Mouse (Mus musculus) kidney, postnatal 0 days (tissue): ENCODE measurements around the gene Rnf11. TPM values are rescaled to one million over a fixed set of nuclear protein-coding genes. Genes with fewer than 3 reads are reported as not detected.

Source experiments
- ATAC-seq: fragments of 200-750 bp; cut with Nextera tagmentation; replicated peaks from 2 replicates; pipeline ENCODE4 v1.8.0; 2017; ENCODE audit warnings: low read depth, moderate number of reproducible peaks, moderate TSS enrichment, moderate library complexity; ENCODE audit not compliant: low FRiP score
- DNase-seq: peaks from one replicate; pipeline ENCODE4 v3.0.0-alpha.2; 2016; ENCODE audit warnings: low spot score
- H3K27ac ChIP-seq: fragments of 300-500 bp; sonication (generic); 2 replicates; pipeline ENCODE4 v1.5.1; 2014; ENCODE audit warnings: mild to moderate bottlenecking
- H3K27me3 ChIP-seq: fragments of 300-500 bp; sonication (generic); 2 replicates; pipeline ENCODE4 v1.6.1; 2014; ENCODE audit warnings: low read length, mixed read lengths; ENCODE audit not compliant: insufficient read depth
- H3K36me3 ChIP-seq: fragments of 300-500 bp; sonication (generic); 2 replicates; pipeline ENCODE4 v1.6.1; 2014; ENCODE audit warnings: low read length, mixed read lengths; ENCODE audit not compliant: insufficient read depth
- H3K4me1 ChIP-seq: fragments of 300-500 bp; sonication (generic); replicated peaks from 2 replicates; pipeline ENCODE4 v1.6.1; 2014; ENCODE audit warnings: antibody characterized with exemption, low read length, mixed read lengths; ENCODE audit not compliant: insufficient read depth
- H3K4me2 ChIP-seq: fragments of 300-500 bp; sonication (generic); 2 replicates; pipeline ENCODE4 v1.6.1; 2014; ENCODE audit warnings: mild to moderate bottlenecking, low read length, moderate library complexity, mixed read lengths
- H3K4me3 ChIP-seq: fragments of 300-500 bp; sonication (generic); replicated peaks from 2 replicates; pipeline ENCODE4 v1.5.1; 2014; ENCODE audit warnings: low read depth, low read length
- H3K9ac ChIP-seq: fragments of 300-500 bp; sonication (generic); 2 replicates; pipeline ENCODE4 v1.6.1; 2014; ENCODE audit warnings: low read depth, low read length
- H3K9me3 ChIP-seq: fragments of 300-500 bp; sonication (generic); replicated peaks from 2 replicates; pipeline ENCODE4 v1.6.1; 2016; ENCODE audit warnings: low read length, inconsistent platforms, mixed read lengths
- CTCF ChIP-seq: IDR thresholded peaks from 2 replicates; pipeline ENCODE4 v1.5.1; 2016; ENCODE audit warnings: antibody characterized with exemption, low read depth, mild to moderate bottlenecking, moderate library complexity
- WGBS: fragments of 180-500 bp; shearing (Covaris S2); extraction: QIAGEN DNeasy Blood & Tissue Kit; methylation state at CpG from one replicate; pipeline ENCODE4 v1.1.7; 2014; 5-methylcytosine and 5-hydroxymethylcytosine counted together
- polyA plus RNA-seq: library from polyadenylated mRNA; unstranded; fragments of >200 nt; fragmentation: Nextera tagmentation; extraction: Ambion mirVana; gene quantifications from 2 replicates; pipeline ENCODE4 v1.2.1, GENCODE M21; 2015

Rnf11 gene
- polyA plus RNA-seq, 1 experiment from 2014 or later = 57.5 TPM

DNA sequence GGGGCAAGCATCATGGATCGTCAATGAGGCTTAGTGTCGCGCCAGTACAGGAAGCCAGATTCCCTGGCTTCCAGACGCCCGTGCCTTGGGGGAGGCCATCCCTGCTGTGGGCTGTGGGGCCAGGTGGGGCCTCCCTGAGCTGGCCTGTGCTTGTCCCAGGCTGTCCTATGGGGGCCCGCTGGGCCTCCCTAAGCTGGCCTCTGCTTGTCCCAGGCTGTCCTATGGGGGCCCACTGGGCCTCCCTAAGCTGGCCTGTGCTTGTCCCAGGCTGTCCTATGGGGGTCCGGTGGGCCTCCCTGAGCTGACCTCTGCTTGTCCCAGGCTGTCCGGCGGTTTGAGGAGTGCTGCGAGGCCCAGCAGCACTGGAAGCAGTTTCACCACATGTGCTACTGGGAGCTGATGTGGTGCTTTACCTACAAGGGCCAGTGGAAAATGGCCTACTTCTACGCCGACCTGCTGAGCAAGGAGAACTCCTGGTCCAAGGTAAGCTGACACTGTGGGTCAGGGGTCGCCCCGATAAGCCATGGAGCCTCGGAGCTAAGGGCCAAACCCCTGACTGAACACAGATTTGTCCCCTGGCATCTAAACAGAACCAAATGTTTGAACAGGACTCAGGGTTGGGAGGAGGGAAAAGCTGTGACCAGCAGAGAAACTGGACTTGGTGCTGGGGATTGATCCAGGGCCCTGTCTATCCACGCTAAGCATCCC lies 51.7 kb downstream of the Rnf11 start:
- no peak overlapping the region for H3K27ac ChIP-seq
- H3K4me3 ChIP-seq = no peak overlapping the region
- no peak overlapping the region for H3K4me2 ChIP-seq
- no peaks in the 10 kb centered on the region for H3K4me1 ChIP-seq
- no peaks in the 10 kb centered on the region for H3K36me3 ChIP-seq
- WGBS = 70% methylated on average over 16 of the region's 16 CpGs
- H3K27me3 ChIP-seq = no peaks in the 10 kb centered on the region
- no peak overlapping the region for H3K9ac ChIP-seq
- DNase-seq (no peak), ATAC-seq (no peak)
- TF ChIP-seq CTCF = no peak
- no peaks in the 10 kb centered on the region for H3K9me3 ChIP-seq

GRCm38 (mm10) chr4:109430854-109431253 lies 53.7 kb downstream of the Rnf11 start:
- WGBS = 41% methylated on average over 13 of the region's 13 CpGs
- Histone ChIP-seq H3K27ac (no peak overlapping the region), H3K36me3 (no peaks in the 10 kb centered on the region), H3K4me1 (no peaks in the 10 kb centered on the region), H3K4me3 (no peak overlapping the region), H3K4me2 (no peak overlapping the region), H3K27me3 (no peaks in the 10 kb centered on the region), H3K9ac (no peak overlapping the region), H3K9me3 (no peaks in the 10 kb centered on the region)
- DNase-seq (peak; percentile 52), ATAC-seq (peak; percentile 47; the same call in 1 of the 2 replicates)
- peak; percentile 80 for TF ChIP-seq CTCF

- no peaks in the 10 kb centered on the region for H3K4me1 ChIP-seq
- H3K9me3 ChIP-seq = no peaks in the 10 kb centered on the region
- 90% methylated on average over 7 of the region's 7 CpGs for WGBS
- no peak overlapping the region for H3K9ac ChIP-seq
- no peaks in the 10 kb centered on the region for H3K36me3 ChIP-seq
- TF ChIP-seq CTCF = 0 out of 2 replicates have a peak, but pooled peaks have one; percentile 7
- no peak overlapping the region for H3K4me2 ChIP-seq
- DNase-seq (no peak), ATAC-seq (no peak)
- H3K27me3 ChIP-seq = no peaks in the 10 kb centered on the region
- no peak overlapping the region for H3K27ac ChIP-seq
- no peak overlapping the region for H3K4me3 ChIP-seq
These were observed 54.3 kb downstream of the Rnf11 start for GRCm38 (mm10) chr4:109430250-109430649.

DNA sequence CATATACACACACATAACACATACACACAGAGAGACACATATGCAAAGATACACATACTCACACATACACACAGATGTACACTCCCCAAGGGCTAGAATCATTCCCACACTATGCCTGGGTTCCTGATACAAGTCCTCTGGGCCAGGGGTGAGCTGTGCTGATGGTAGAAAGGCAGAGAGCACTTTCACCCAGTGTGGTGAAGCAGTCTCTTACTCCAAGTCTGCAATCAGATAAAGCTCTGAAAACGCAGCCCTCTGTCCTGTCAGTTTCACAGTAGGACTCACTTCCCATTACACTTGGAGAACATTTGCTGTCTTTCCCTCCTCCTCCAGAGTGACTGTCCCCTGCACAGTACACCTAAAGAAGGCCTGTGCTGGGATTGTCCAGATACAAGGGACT lies 57.5 kb downstream of the Rnf11 start:
- no peak for TF ChIP-seq CTCF
- Histone ChIP-seq H3K36me3 (no peaks in the 10 kb centered on the region), H3K4me3 (no peak overlapping the region), H3K4me2 (no peak overlapping the region), H3K9ac (no peak overlapping the region), H3K9me3 (no peaks in the 10 kb centered on the region), H3K27ac (no peak overlapping the region), H3K4me1 (no peaks in the 10 kb centered on the region), H3K27me3 (no peaks in the 10 kb centered on the region)
- DNase-seq (no peak), ATAC-seq (no peak)
- WGBS = 77% methylated on average over 1 of the region's 1 CpGs

DNA sequence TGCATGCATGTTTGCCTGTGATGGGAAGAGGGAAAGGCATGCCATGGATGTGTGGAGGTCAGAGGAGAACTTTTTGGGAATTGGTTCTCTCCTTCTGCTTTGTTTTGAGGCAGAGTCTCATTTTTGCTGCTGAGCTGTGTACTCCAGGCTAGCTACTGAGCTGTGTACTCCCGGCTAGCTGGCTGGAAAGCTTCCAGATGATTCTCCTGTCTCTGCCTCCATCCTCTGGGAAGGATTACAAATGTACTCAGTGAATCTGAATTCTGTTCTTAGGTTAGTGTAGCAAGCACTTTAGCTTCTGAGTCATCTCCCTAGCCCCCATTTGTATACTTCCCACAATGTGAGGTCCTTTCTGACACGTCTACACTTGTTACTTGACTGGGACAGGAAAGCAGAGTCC lies 61.1 kb downstream of the Rnf11 start:
- Histone ChIP-seq H3K4me2 (no peak overlapping the region), H3K27me3 (no peaks in the 10 kb centered on the region), H3K9ac (no peak overlapping the region), H3K4me1 (no peaks in the 10 kb centered on the region), H3K9me3 (no peaks in the 10 kb centered on the region), H3K27ac (no peak overlapping the region), H3K36me3 (no peaks in the 10 kb centered on the region), H3K4me3 (no peak overlapping the region)
- no peak for DNase-seq
- no peak for TF ChIP-seq CTCF
- 69% methylated on average over 2 of the region's 2 CpGs for WGBS
- ATAC-seq = no peak

DNA sequence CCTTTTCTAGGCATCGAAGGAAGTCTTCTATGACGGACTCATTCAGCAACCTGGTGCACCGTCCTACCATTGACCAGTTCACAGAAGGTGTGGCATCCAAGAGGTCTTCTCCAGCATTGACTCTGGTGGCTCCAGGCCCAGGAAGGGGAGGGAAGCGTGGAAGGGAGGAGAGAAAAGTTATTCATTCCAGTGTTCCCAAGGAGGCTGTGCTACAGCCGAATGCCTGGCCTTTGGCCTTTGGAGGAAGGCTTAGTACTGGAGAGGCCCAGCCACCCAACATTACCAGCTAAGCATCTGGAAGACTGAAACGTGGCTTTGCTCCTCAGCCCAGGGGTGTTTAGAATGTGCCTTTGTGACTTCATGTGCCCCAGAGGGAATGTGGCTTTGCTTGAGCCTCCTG lies 62.1 kb downstream of the Rnf11 start:
- no peaks in the 10 kb centered on the region for H3K9me3 ChIP-seq
- no peak for DNase-seq
- no peaks in the 10 kb centered on the region for H3K27me3 ChIP-seq
- H3K9ac ChIP-seq = no peak overlapping the region
- no peak for TF ChIP-seq CTCF
- H3K27ac ChIP-seq = no peak overlapping the region
- H3K36me3 ChIP-seq = no peaks in the 10 kb centered on the region
- H3K4me1 ChIP-seq = no peaks in the 10 kb centered on the region
- H3K4me2 ChIP-seq = no peak overlapping the region
- 54% methylated on average over 6 of the region's 6 CpGs for WGBS
- no peak overlapping the region for H3K4me3 ChIP-seq
- no peak for ATAC-seq

GRCm38 (mm10) chr4:109421608-109422007 lies 62.9 kb downstream of the Rnf11 start:
- Histone ChIP-seq H3K36me3 (no peaks in the 10 kb centered on the region), H3K27ac (no peak overlapping the region), H3K4me3 (no peak overlapping the region), H3K9me3 (no peaks in the 10 kb centered on the region), H3K27me3 (no peaks in the 10 kb centered on the region), H3K4me2 (no peak overlapping the region), H3K4me1 (no peaks in the 10 kb centered on the region), H3K9ac (no peak overlapping the region)
- no peak for ATAC-seq
- TF ChIP-seq CTCF = no peak
- 83% methylated on average over 7 of the region's 7 CpGs for WGBS
- no peak for DNase-seq
